Mouse (Mus musculus): ENCODE measurements around the gene C2.

Gene C2

GRCm38 (mm10) chr17:34881683-34882310 lies 16.3 kb downstream of the C2 start, which contains the start of gene Gm20547:
TSS of gene Gm20547 (minus strand) at chr17:34882042.
- no peak for DNase-seq (ENCODE audit: low spot score in 2 of 2)

- no peak for DNase-seq (ENCODE audit: low spot score in 2 of 2)
Observed at GRCm38 (mm10) chr17:34881166-34881565, 16.9 kb downstream of the C2 start.

GRCm38 (mm10) chr17:34879336-34879879 lies 18.7 kb downstream of the C2 start, which contains the start of gene Zbtb12:
TSS of gene Zbtb12 (plus strand) at chr17:34879483.
- no peak for DNase-seq (ENCODE audit: low spot score in 2 of 2)

- no peak for DNase-seq (ENCODE audit: low spot score in 2 of 2)
Observed at GRCm38 (mm10) chr17:34874321-34874720, 23.7 kb downstream of the C2 start.

- DNase-seq (ENCODE audit: low spot score in 2 of 2), result no peak
Observed at GRCm38 (mm10) chr17:34865981-34866380, 32.1 kb downstream of the C2 start.

GRCm38 (mm10) chr17:34862416-34863081 lies 35.5 kb downstream of the C2 start, which contains the start of gene Cfb:
TSS of gene Cfb (minus strand) at chr17:34862518.
- no peak for DNase-seq (ENCODE audit: low spot score in 2 of 2)

- DNase-seq (ENCODE audit: low spot score in 2 of 2), result no peak
Observed at GRCm38 (mm10) chr17:34861704-34862415, 36.2 kb downstream of the C2 start.

GRCm38 (mm10) chr17:34860514-34860913 lies 37.6 kb downstream of the C2 start:
- DNase-seq (ENCODE audit: low spot score in 2 of 2), result no peak

GRCm38 (mm10) chr17:34858670-34859069 lies 39.4 kb downstream of the C2 start:
- no peak for DNase-seq (ENCODE audit: low spot score in 2 of 2)

GRCm38 (mm10) chr17:34855825-34856224 lies 42.2 kb downstream of the C2 start:
- DNase-seq (ENCODE audit: low spot score in 2 of 2), result no peak

GRCm38 (mm10) chr17:34854761-34855160 lies 43.3 kb downstream of the C2 start:
- no peak for DNase-seq (ENCODE audit: low spot score in 2 of 2)

GRCm38 (mm10) chr17:34853511-34853910 lies 44.6 kb downstream of the C2 start:
- DNase-seq (ENCODE audit: low spot score in 2 of 2), result no peak

GRCm38 (mm10) chr17:34850517-34851125 lies 47.4 kb downstream of the C2 start:
- no peak for DNase-seq (ENCODE audit: low spot score in 2 of 2)

- DNase-seq (ENCODE audit: low spot score in 2 of 2), result peak; percentile 92 to 97
Observed at GRCm38 (mm10) chr17:34849722-34850516, 48.1 kb downstream of the C2 start, which contains the start of the genes Skiv2l and Nelfe. TSS of gene Skiv2l (minus strand) at chr17:34850210. TSS of gene Nelfe (plus strand) at chr17:34850391.

- no peak for DNase-seq (ENCODE audit: low spot score in 2 of 2)
Observed at GRCm38 (mm10) chr17:34847615-34848014, 50.5 kb downstream of the C2 start.

GRCm38 (mm10) chr17:34847192-34847591 lies 50.9 kb downstream of the C2 start:
- DNase-seq (ENCODE audit: low spot score in 2 of 2), result no peak

GRCm38 (mm10) chr17:34844884-34845283 lies 53.2 kb downstream of the C2 start:
- no peak for DNase-seq (ENCODE audit: low spot score in 2 of 2)

GRCm38 (mm10) chr17:34840736-34841307 lies 57.2 kb downstream of the C2 start:
- DNase-seq (ENCODE audit: low spot score in 2 of 2), result no peak

GRCm38 (mm10) chr17:34838785-34839184 lies 59.3 kb downstream of the C2 start:
- DNase-seq (ENCODE audit: low spot score in 2 of 2), result no peak

GRCm38 (mm10) chr17:34837464-34838324 lies 60.4 kb downstream of the C2 start:
- DNase-seq (ENCODE audit: low spot score in 2 of 2), result no peak
